ENCODE assay signal across 20 mouse cellular contexts in the genomic region with DNA sequence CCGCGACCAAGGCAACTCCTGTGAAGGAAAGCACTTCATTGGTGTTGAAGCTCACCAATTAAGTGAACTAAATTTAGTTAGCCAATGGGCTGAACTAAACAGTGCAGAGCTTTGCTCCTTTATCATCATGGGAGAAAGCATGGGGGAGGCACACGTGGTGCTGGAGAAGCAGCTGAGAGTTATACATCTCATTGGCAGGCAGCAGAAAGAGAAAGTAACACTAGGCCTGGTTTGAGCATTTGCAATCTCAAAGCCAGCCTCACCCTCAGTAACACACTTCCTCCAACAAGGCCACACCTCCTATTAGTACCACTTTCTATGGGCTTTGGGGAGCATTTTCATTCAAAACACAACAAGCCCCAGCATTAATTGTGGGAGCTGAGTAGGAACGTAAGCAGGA.
DNase-seq lines count a peak whose midpoint lies in the region; ATAC-seq and TF ChIP-seq lines count a peak whose summit lies in the region.
"Had no signal": no experiment of that assay in that cellular context is flagged by ENCODE, and none has a peak within 500 bp of the region (broad histone marks: within the 10 kb centered on the region; RNA-seq: fewer than 3 reads in every experiment).

No protein-coding gene starts in this region.

- H3K4me1 ChIP-seq in forebrain, postnatal 0 days (ENCODE audit: insufficient read depth): no peaks in the 10 kb centered on the region
- H3K4me1 ChIP-seq in midbrain, embryonic 10.5 days: no peaks in the 10 kb centered on the region
- H3K4me1 ChIP-seq: embryonic facial prominence, embryonic 13.5 days; forebrain, embryonic 12.5 days; hindbrain, embryonic 15.5 days had no signal

- DNase-seq in adrenal gland, postnatal 14 days: peak; percentile 6
- no peak for DNase-seq in adrenal gland, adult 8-10 months
- peak; percentile 47 for DNase-seq in induced T-regulatory cell, adult 2 months (ENCODE audit: low read depth)
- DNase-seq in natural killer cell, adult 2 months (ENCODE audit: low spot score in 2 of 2): peak; percentile 40 to 64
- DNase-seq in forebrain, postnatal 0 days: no peak
- no peak for DNase-seq in thymus, adult 18-20 months
- no peak for DNase-seq in midbrain, embryonic 10.5 days (ENCODE audit: low spot score)
- DNase-seq: cerebellum, adult 11-12 months; cerebellum, adult 9-10 months; cerebellum, postnatal 25 days; heart, adult 2 months; heart, postnatal 36 days; kidney, adult 11 months had no signal

- no peak overlapping the region for H3K4me2 ChIP-seq in forebrain, postnatal 0 days (ENCODE audit: low read depth)
- H3K4me2 ChIP-seq: embryonic facial prominence, embryonic 13.5 days; forebrain, embryonic 12.5 days; heart, embryonic 12.5 days; hindbrain, embryonic 15.5 days had no signal

- H3K27ac ChIP-seq in forebrain, postnatal 0 days (ENCODE audit: low read depth, low read length): no peak overlapping the region
- no peak overlapping the region for H3K27ac ChIP-seq in midbrain, embryonic 10.5 days (replicated peaks)
- H3K27ac ChIP-seq: embryonic facial prominence, embryonic 13.5 days; forebrain, embryonic 12.5 days; heart, adult 2 months; hindbrain, embryonic 15.5 days had no signal

- H3K9ac ChIP-seq in forebrain, postnatal 0 days: no peak overlapping the region
- H3K9ac ChIP-seq: embryonic facial prominence, embryonic 13.5 days; forebrain, embryonic 12.5 days; heart, embryonic 12.5 days; hindbrain, embryonic 15.5 days had no signal

- no peak overlapping the region for H3K4me3 ChIP-seq in forebrain, postnatal 0 days (ENCODE audit: low read depth, low read length)
- no peak overlapping the region for H3K4me3 ChIP-seq in midbrain, embryonic 10.5 days
- H3K4me3 ChIP-seq: embryonic facial prominence, embryonic 13.5 days; forebrain, embryonic 12.5 days; heart, adult 2 months; heart, embryonic 12.5 days; hindbrain, embryonic 15.5 days had no signal

- H3K36me3 ChIP-seq in forebrain, postnatal 0 days (ENCODE audit: insufficient read depth): no peaks in the 10 kb centered on the region
- H3K36me3 ChIP-seq in midbrain, embryonic 10.5 days: no peaks in the 10 kb centered on the region
- H3K36me3 ChIP-seq: embryonic facial prominence, embryonic 13.5 days; forebrain, embryonic 12.5 days; heart, embryonic 12.5 days; hindbrain, embryonic 15.5 days had no signal

- H3K9me3 ChIP-seq in forebrain, postnatal 0 days (ENCODE audit: low read length): no peaks in the 10 kb centered on the region
- no peaks in the 10 kb centered on the region for H3K9me3 ChIP-seq in midbrain, embryonic 10.5 days (replicated peaks)
- H3K9me3 ChIP-seq: embryonic facial prominence, embryonic 13.5 days; forebrain, embryonic 12.5 days; heart, embryonic 12.5 days; hindbrain, embryonic 15.5 days had no signal

- 89% methylated on average over 4 of the region's 4 CpGs for WGBS in forebrain, postnatal 0 days
- 86% methylated on average over 4 of the region's 4 CpGs for WGBS in midbrain, embryonic 10.5 days

- TF ChIP-seq CTCF in forebrain, postnatal 0 days (IDR thresholded peaks at IDR 0.05; ENCODE audit: low read depth): no peak

- ATAC-seq in CD4-positive, CD25-positive, alpha-beta regulatory T cell, adult 4 months: peak; percentile 77
- ATAC-seq in forebrain, postnatal 0 days: no peak
- ATAC-seq: forebrain, embryonic 16.5 days; Patski had no signal

- H3K27me3 ChIP-seq in forebrain, postnatal 0 days (ENCODE audit: insufficient read depth, low read length): no peaks in the 10 kb centered on the region
- no peaks in the 10 kb centered on the region for H3K27me3 ChIP-seq in midbrain, embryonic 10.5 days (ENCODE audit: low read depth, poor library complexity, severe bottlenecking)
- H3K27me3 ChIP-seq: embryonic facial prominence, embryonic 13.5 days; forebrain, embryonic 12.5 days; heart, embryonic 12.5 days; hindbrain, embryonic 15.5 days; Patski had no signal

Comparison
In these comparisons a context has a peak if more than half of its experiments do, and no peak if none do; other contexts are left out.
1. DNase-seq: peak in adrenal gland, postnatal 14 days (single experiment), induced T-regulatory cell, adult 2 months (single experiment) and natural killer cell, adult 2 months (2 of 2); none in adrenal gland, adult 8-10 months (single experiment), forebrain, postnatal 0 days (single experiment), thymus, adult 18-20 months (0 of 2) and midbrain, embryonic 10.5 days (single experiment).